Mouse (Mus musculus) limb, embryonic 14.5 days (tissue): ENCODE measurements around the gene Gimap1. TPM values are rescaled to one million over a fixed set of nuclear protein-coding genes. Genes with fewer than 3 reads are reported as not detected.

Experiments used
- ATAC-seq: fragments of 200-750 bp; cut with Nextera tagmentation; 2 replicates; pipeline ENCODE4 v1.8.0; 2017; ENCODE audit warnings: low read depth, moderate number of reproducible peaks, moderate TSS enrichment; ENCODE audit not compliant: low FRiP score
- DNase-seq: peaks from one replicate; pipeline ENCODE4 v3.0.0-alpha.2; 2015; ENCODE audit warnings: low spot score
- H3K27ac ChIP-seq: fragments of 300-500 bp; sonication (generic); replicated peaks from 2 replicates; pipeline ENCODE4 v1.5.1; 2014; ENCODE audit warnings: low read depth, mild to moderate bottlenecking, low read length, moderate library complexity, mixed read lengths
- H3K27me3 ChIP-seq: fragments of 300-500 bp; sonication (generic); 2 replicates; pipeline ENCODE4 v1.6.1; 2014; ENCODE audit warnings: low read length, mixed read lengths; ENCODE audit not compliant: control insufficient read depth, insufficient read depth
- H3K36me3 ChIP-seq: fragments of 300-500 bp; sonication (generic); 2 replicates; pipeline ENCODE4 v1.6.1; 2014; ENCODE audit warnings: mild to moderate bottlenecking, low read length, moderate library complexity, mixed read lengths; ENCODE audit not compliant: control insufficient read depth, insufficient read depth
- H3K4me1 ChIP-seq: fragments of 300-500 bp; sonication (generic); 2 replicates; pipeline ENCODE4 v1.6.1; 2014; ENCODE audit warnings: antibody characterized with exemption, low read length, mixed read lengths; ENCODE audit not compliant: control insufficient read depth, insufficient read depth
- H3K4me2 ChIP-seq: fragments of 300-500 bp; sonication (generic); replicated peaks from 2 replicates; pipeline ENCODE4 v1.6.1; 2014; ENCODE audit warnings: low read depth, mild to moderate bottlenecking, low read length, moderate library complexity; ENCODE audit not compliant: severe bottlenecking
- H3K4me3 ChIP-seq: fragments of 300-500 bp; sonication (generic); replicated peaks from 2 replicates; pipeline ENCODE4 v1.5.1; 2014; ENCODE audit warnings: low read length
- H3K9ac ChIP-seq: fragments of 300-500 bp; sonication (generic); 2 replicates; pipeline ENCODE4 v1.6.1; 2014; ENCODE audit warnings: mild to moderate bottlenecking, low read depth, low read length, moderate library complexity; ENCODE audit not compliant: severe bottlenecking
- H3K9me3 ChIP-seq: fragments of 300-500 bp; sonication (generic); 2 replicates; pipeline ENCODE4 v1.6.1; 2016; ENCODE audit warnings: low read length; ENCODE audit not compliant: control insufficient read depth
- POLR2A ChIP-seq: fragments of 200-500 bp; IDR thresholded peaks from 2 replicates; pipeline ENCODE4 v1.8.0; 2012; ENCODE audit warnings: inconsistent platforms, mild to moderate bottlenecking, moderate library complexity, borderline replicate concordance; ENCODE audit not compliant: insufficient read depth, insufficient read length; ENCODE audit errors: extremely low read depth
- WGBS: fragments of 180-500 bp; shearing (Covaris S2); extraction: QIAGEN DNeasy Blood & Tissue Kit; methylation state at CpG from one replicate; pipeline ENCODE4 v1.1.7; 2014; 5-methylcytosine and 5-hydroxymethylcytosine counted together
- polyA plus RNA-seq, 2 experiments: library from polyadenylated mRNA; depleted of rRNA in 1 of 2; stranded (reverse) in 1 of 2; unstranded in 1 of 2; fragments of >200 nt; fragmentation: Nextera tagmentation in 1 of 2; extraction: Ambion mirVana in 1 of 2; gene quantifications; 2 replicates each; pipeline versions ENCODE4 v1.2.1 to v1.2.3; 2012 to 2014

The Gimap1 gene
- polyA plus RNA-seq, 2 experiments, result 4.0 to 11.9 TPM

DNA sequence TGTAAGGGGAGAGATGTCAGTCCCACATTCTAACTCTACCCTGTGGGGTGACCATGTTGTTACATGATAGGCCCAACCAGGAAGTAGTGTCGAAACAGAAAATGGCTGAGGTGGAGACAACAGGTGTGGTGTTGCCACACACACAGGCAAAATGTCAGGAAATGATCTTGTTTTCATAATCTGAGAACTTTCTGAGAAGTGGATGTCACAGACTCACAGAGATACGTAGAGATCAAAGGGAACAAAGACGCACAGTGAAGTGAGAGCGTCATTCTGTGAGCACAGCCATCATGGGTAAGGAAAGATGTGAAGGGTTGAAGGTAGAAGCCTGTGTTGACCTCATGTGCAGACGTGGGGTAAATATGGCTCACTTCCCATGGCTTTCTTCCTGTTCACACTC lies 11.1 kb upstream of the Gimap1 start:
- Histone ChIP-seq H3K36me3 (no peaks in the 10 kb centered on the region), H3K4me1 (peaks cover 8% of the 10 kb centered on the region; the same call in 1 of the 2 replicates), H3K9me3 (no peaks in the 10 kb centered on the region), H3K27ac (no peak overlapping the region), H3K9ac (no peak overlapping the region), H3K27me3 (no peaks in the 10 kb centered on the region), H3K4me2 (no peak overlapping the region), H3K4me3 (no peak overlapping the region)
- ATAC-seq (no peak), DNase-seq (no peak)
- no peak for TF ChIP-seq POLR2A
- 85% methylated on average over 5 of the region's 5 CpGs for WGBS

DNA sequence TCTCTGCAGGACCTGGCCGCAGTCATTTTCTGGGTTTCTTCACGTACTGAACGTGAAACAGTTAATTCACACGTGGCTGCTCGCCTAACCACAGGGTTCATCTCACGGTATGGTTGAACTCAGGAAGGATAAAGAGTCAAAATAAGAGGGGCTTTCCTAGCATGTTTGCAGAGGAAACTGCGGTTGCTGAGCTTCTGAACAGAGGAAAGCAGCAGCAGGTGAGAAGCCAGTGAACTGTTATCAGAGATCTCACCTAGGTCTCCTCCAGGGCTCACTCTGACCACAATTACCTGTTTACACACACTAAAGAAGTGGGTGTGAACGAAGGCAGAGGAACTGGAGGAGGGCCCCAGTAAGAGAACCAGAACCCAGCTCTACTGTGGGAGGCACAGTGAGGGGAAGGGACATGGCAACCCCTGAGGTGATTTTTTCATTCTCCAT lies 6.0 kb upstream of the Gimap1 start:
- no peaks in the 10 kb centered on the region for H3K27me3 ChIP-seq
- no peak for TF ChIP-seq POLR2A
- H3K4me1 ChIP-seq, result no peaks in the 10 kb centered on the region
- no peaks in the 10 kb centered on the region for H3K9me3 ChIP-seq
- ATAC-seq (no peak), DNase-seq (no peak)
- H3K4me2 ChIP-seq, result no peak overlapping the region
- 50% methylated on average over 8 of the region's 8 CpGs for WGBS
- no peak overlapping the region for H3K27ac ChIP-seq
- H3K4me3 ChIP-seq, result no peak overlapping the region
- no peak overlapping the region for H3K9ac ChIP-seq
- no peaks in the 10 kb centered on the region for H3K36me3 ChIP-seq

DNA sequence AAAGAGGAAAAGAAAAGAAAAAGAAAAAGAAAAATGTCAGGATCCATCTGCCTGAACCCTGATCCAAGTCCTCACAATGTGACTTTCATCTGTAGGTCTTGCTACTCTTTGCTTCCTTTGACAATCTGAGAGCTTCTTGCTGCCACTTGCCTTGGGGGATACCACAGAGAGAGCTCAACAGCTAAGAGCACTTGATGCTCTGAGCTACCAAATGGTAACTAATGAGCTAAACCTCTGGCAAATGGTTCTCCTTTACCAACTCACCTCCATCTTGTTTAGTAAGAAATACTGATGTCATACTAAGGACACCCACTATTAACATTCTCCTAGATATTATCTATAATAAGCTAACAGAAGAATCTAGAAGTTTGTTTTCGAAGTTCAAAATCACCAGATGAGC lies 5.2 kb upstream of the Gimap1 start:
- no peaks in the 10 kb centered on the region for H3K36me3 ChIP-seq
- H3K27me3 ChIP-seq, result no peaks in the 10 kb centered on the region
- TF ChIP-seq POLR2A, result no peak
- ATAC-seq, result no peak
- no peak overlapping the region for H3K9ac ChIP-seq
- no peaks in the 10 kb centered on the region for H3K4me1 ChIP-seq
- no peak for DNase-seq
- H3K4me2 ChIP-seq, result no peak overlapping the region
- no peak overlapping the region for H3K27ac ChIP-seq
- H3K9me3 ChIP-seq, result no peaks in the 10 kb centered on the region
- WGBS, result 78% methylated on average over 1 of the region's 1 CpGs
- H3K4me3 ChIP-seq, result no peak overlapping the region

DNA sequence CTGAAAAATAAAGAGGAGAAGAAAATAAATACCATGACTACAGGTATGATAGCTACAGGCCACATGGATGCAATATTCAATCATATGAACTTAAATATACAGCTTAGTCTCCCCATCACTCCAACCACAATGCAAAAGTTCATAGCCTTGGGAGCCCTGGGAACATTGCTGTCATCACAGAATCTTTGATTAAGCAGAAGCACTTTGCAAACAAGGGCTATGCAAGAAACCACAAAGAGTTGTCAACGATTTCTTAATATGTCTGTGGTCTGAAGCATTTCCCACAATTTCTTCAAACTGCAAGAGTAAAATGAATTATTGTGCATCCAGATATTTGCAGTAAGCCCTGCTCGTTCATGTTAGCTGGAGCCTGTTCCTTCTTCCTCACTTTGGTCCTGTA lies 1.8 kb upstream of the Gimap1 start:
- Histone ChIP-seq H3K4me3 (no peak overlapping the region), H3K9me3 (no peaks in the 10 kb centered on the region), H3K27ac (no peak overlapping the region), H3K27me3 (peaks cover 17% of the 10 kb centered on the region), H3K9ac (no peak overlapping the region), H3K4me2 (no peak overlapping the region), H3K36me3 (no peaks in the 10 kb centered on the region), H3K4me1 (no peaks in the 10 kb centered on the region)
- no peak for ATAC-seq
- DNase-seq, result no peak
- TF ChIP-seq POLR2A, result no peak
- WGBS, result 60% methylated on average over 2 of the region's 2 CpGs

DNA sequence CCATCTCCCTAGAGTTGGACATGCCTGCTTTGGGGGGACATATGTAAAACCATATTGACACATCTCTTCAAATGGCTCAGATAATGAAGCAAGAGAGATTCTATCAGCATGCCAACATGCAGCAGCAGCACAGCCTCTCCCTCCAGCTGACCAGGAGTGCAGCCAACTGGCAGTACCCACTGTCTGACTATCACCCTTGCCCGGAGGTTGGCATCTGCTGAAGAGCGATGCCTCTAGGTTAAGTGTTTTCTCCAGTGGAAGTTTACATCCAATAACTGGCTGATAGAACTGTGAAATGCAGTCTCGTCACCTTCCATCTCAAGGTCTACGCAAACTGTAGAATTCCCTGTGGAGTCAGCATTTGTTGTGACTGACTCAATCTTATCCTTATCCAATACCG lies 1.2 kb upstream of the Gimap1 start:
- TF ChIP-seq POLR2A, result no peak
- Histone ChIP-seq H3K36me3 (no peaks in the 10 kb centered on the region), H3K27me3 (peaks cover 22% of the 10 kb centered on the region), H3K4me3 (no peak overlapping the region), H3K4me2 (no peak overlapping the region), H3K9me3 (no peaks in the 10 kb centered on the region), H3K9ac (no peak overlapping the region), H3K27ac (no peak overlapping the region), H3K4me1 (peaks cover 3% of the 10 kb centered on the region)
- WGBS, result 88% methylated on average over 5 of the region's 5 CpGs
- DNase-seq (no peak), ATAC-seq (no peak)

DNA sequence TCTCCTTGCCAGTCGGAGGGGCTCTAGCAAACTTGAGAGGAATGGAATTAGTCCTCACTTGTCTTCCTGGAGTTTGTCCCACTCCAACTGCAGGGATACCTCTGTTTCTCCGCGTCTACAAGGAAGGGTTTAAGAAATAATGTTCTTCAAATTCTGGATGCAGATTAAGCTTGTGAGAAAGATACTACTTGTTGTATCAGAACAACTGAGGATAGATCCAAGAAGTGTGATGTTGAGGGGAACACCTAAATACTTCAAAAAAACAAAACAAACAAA lies 864 bp downstream of the Gimap1 start:
- Histone ChIP-seq H3K9me3 (no peaks in the 10 kb centered on the region), H3K4me1 (peaks cover 6% of the 10 kb centered on the region), H3K4me3 (no peak overlapping the region), H3K9ac (no peak overlapping the region), H3K4me2 (no peak overlapping the region), H3K36me3 (no peaks in the 10 kb centered on the region), H3K27me3 (peaks cover 36% of the 10 kb centered on the region), H3K27ac (no peak overlapping the region)
- WGBS, result 84% methylated on average over 3 of the region's 3 CpGs
- DNase-seq, result no peak
- ATAC-seq, result no peak
- no peak for TF ChIP-seq POLR2A
